Mouse (Mus musculus) heart, postnatal 0 days (tissue): ENCODE measurements around the gene Olfr525. TPM values are rescaled to one million over a fixed set of nuclear protein-coding genes. Genes with fewer than 3 reads are reported as not detected.

Experiments
- ATAC-seq: fragments of 200-750 bp; cut with Nextera tagmentation; 2 replicates; pipeline ENCODE4 v1.8.0; 2017; ENCODE audit warnings: low read depth, moderate number of reproducible peaks, moderate library complexity; ENCODE audit not compliant: insufficient read depth
- DNase-seq: peaks from one replicate; pipeline ENCODE4 v3.0.0-alpha.2; 2016; ENCODE audit warnings: low spot score
- H3K27ac ChIP-seq: fragments of 300-500 bp; sonication (generic); 2 replicates; pipeline ENCODE4 v1.5.1; 2014; ENCODE audit warnings: low read depth, mild to moderate bottlenecking
- H3K27me3 ChIP-seq: fragments of 300-500 bp; sonication (generic); 2 replicates; pipeline ENCODE4 v1.6.1; 2014; ENCODE audit warnings: low read length, mixed read lengths; ENCODE audit not compliant: control insufficient read depth, insufficient read depth
- H3K36me3 ChIP-seq: fragments of 300-500 bp; sonication (generic); replicated peaks from 2 replicates; pipeline ENCODE4 v1.6.1; 2014; ENCODE audit warnings: low read length, mixed read lengths; ENCODE audit not compliant: control insufficient read depth, insufficient read depth
- H3K4me1 ChIP-seq: fragments of 300-500 bp; sonication (generic); 2 replicates; pipeline ENCODE4 v1.6.1; 2014; ENCODE audit warnings: antibody characterized with exemption; ENCODE audit not compliant: control insufficient read depth, insufficient read depth
- H3K4me2 ChIP-seq: fragments of 300-500 bp; sonication (generic); 2 replicates; pipeline ENCODE4 v1.6.1; 2014; ENCODE audit warnings: low read depth, mild to moderate bottlenecking, low read length, moderate library complexity
- H3K4me3 ChIP-seq: fragments of 300-500 bp; sonication (generic); 2 replicates; pipeline ENCODE4 v1.5.1; 2014; ENCODE audit warnings: low read depth, low read length
- H3K9ac ChIP-seq: fragments of 300-500 bp; sonication (generic); replicated peaks from 2 replicates; pipeline ENCODE4 v1.6.1; 2014; ENCODE audit warnings: low read depth, low read length, mixed read lengths
- H3K9me3 ChIP-seq: fragments of 300-500 bp; sonication (generic); replicated peaks from 2 replicates; pipeline ENCODE4 v1.6.1; 2016; ENCODE audit warnings: low read length; ENCODE audit not compliant: control insufficient read depth
- CTCF ChIP-seq: IDR thresholded peaks from 2 replicates; pipeline ENCODE4 v1.5.1; 2016; ENCODE audit warnings: antibody characterized with exemption, control low read depth, low read depth
- EP300 ChIP-seq: IDR thresholded peaks from 2 replicates; pipeline ENCODE4 v1.6.1; 2016; ENCODE audit warnings: antibody characterized with exemption, low read depth
- WGBS: fragments of 180-500 bp; shearing (Covaris S2); extraction: QIAGEN DNeasy Blood & Tissue Kit; methylation state at CpG from one replicate; pipeline ENCODE4 v1.1.7; 2014; 5-methylcytosine and 5-hydroxymethylcytosine counted together
- polyA plus RNA-seq: library from polyadenylated mRNA; unstranded; fragments of >200 nt; fragmentation: Nextera tagmentation; extraction: Ambion mirVana; gene quantifications from 2 replicates; pipeline ENCODE4 v1.2.1, GENCODE M21; 2015
- total RNA-seq: library from RNA; depleted of rRNA; stranded (reverse); fragments of >200 nt; gene quantifications from 2 replicates; pipeline ENCODE4 v1.2.3, GENCODE M21; 2014; ENCODE audit warnings: low replicate concordance; rRNA removed

Gene Olfr525
- total RNA-seq (not detected in 2 replicates), polyA plus RNA-seq (not detected in 2 replicates)

DNA sequence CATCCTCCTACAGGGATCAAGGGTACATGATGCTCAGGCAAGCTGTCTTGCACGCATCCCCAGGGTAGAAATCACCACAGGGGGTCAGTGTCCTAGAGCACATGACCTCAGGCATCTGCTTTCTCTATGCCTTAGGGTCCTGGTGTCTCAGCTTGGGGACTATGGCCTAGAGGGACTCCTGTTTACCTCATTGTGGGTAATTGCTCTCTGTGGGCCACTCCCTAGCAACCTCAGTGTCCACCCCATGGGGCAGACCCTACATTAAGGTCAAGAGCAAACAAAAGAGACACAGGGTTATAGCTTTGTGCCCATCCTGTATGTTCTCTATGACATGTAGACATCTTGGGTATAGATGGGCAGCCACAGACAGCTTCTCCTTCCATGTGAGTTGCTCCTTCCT, at the start of gene Olfr525:
Gene Olfr525, plus strand, starts transcription at position 301 of the 400 bp plus-strand sequence.
- H3K9me3 ChIP-seq: no peaks in the 10 kb centered on the region
- DNase-seq (no peak), ATAC-seq (no peak)
- H3K9ac ChIP-seq: no peak within 1 kb of the TSS
- H3K36me3 ChIP-seq: no peaks in the 10 kb centered on the region
- TF ChIP-seq EP300 (no peak), CTCF (no peak)
- WGBS: 40% methylated on average over 1 of the region's 1 CpGs
- H3K4me1 ChIP-seq: no peaks in the 10 kb centered on the region
- H3K27me3 ChIP-seq: no peaks in the 10 kb centered on the region
- no peak within 1 kb of the TSS for H3K4me3 ChIP-seq
- H3K4me2 ChIP-seq: no peak within 1 kb of the TSS
- no peak within 1 kb of the TSS for H3K27ac ChIP-seq

DNA sequence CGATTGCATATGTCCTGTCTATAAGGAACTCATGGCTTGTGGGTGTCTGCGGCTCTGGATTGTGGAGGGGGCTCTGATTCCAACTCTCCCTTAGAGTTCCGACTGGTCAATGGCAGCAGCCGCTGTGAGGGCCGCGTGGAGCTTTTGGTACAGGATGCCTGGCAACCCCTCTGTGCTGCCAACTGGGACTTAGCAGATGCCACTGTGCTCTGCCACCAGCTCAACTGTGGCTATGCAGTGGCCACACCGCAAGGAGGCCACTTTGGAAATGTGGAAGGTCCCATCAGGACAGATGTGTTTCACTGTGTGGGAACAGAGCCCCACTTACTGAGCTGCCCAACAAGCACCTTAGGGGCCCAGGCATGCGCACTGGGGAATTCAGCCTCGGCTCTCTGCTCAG, 24.9 kb upstream of the Olfr525 start:
- Histone ChIP-seq H3K9me3 (0 out of 2 replicates have a peak, but pooled peaks cover 4% of the 10 kb centered on the region), H3K4me2 (no peak overlapping the region), H3K27me3 (no peaks in the 10 kb centered on the region), H3K27ac (no peak overlapping the region), H3K4me3 (no peak overlapping the region), H3K9ac (no peak overlapping the region), H3K4me1 (no peaks in the 10 kb centered on the region), H3K36me3 (no peaks in the 10 kb centered on the region)
- ATAC-seq: no peak
- 83% methylated on average over 9 of the region's 9 CpGs for WGBS
- DNase-seq: no peak
- no peak for TF ChIP-seq EP300
- no peak for TF ChIP-seq CTCF

DNA sequence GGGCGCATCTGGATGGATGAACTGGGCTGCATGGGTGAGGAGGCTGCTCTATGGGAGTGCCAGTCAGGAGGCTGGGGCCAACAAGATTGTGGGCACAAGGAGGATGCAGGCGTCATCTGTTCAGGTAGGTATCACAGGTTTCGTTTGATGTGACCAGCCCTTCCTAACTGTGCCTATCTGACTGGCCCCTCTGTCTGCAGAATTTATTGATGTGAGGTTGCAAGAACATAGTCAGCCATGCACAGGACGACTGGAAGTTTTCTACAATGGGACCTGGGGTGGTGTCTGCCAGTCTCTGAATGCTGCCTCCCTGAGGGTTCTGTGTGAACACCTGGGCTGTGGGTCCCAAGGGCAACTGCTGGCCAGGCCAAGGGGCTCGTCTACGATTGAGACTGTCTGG, 23.8 kb upstream of the Olfr525 start:
- no peak for TF ChIP-seq EP300
- no peak for TF ChIP-seq CTCF
- Histone ChIP-seq H3K36me3 (no peaks in the 10 kb centered on the region), H3K4me2 (no peak overlapping the region), H3K27me3 (no peaks in the 10 kb centered on the region), H3K27ac (no peak overlapping the region), H3K9me3 (0 out of 2 replicates have a peak, but pooled peaks cover 4% of the 10 kb centered on the region), H3K4me1 (no peaks in the 10 kb centered on the region), H3K4me3 (no peak overlapping the region), H3K9ac (no peak overlapping the region)
- ATAC-seq (no peak), DNase-seq (no peak)
- WGBS: 67% methylated on average over 6 of the region's 6 CpGs

DNA sequence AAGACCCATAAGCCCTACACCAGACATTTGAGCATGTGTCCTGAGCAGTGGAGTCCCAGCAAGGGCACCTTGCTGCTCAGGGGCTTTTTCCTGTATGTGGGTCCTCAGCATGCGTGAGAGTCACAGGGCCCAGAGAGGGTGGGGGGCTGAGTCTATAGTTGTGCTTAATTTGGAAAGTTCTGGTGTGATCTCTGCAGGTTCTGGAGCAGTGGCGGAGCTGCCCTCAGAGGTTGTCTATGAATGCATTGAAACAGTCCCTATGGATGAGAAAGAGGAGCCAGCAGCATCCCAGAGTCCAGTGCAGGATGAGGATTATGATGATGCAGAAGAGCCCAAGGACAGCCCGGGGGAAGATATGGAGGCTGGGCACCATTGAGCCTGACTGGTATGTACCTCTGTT, 21.2 kb upstream of the Olfr525 start:
- no peak for DNase-seq
- ATAC-seq: no peak
- TF ChIP-seq EP300 (no peak), CTCF (no peak)
- Histone ChIP-seq H3K27me3 (no peaks in the 10 kb centered on the region), H3K27ac (no peak overlapping the region), H3K4me2 (no peak overlapping the region), H3K9ac (no peak overlapping the region), H3K36me3 (no peaks in the 10 kb centered on the region), H3K4me1 (no peaks in the 10 kb centered on the region), H3K9me3 (0 out of 2 replicates have a peak, but pooled peaks cover 4% of the 10 kb centered on the region), H3K4me3 (no peak overlapping the region)
- 67% methylated on average over 3 of the region's 3 CpGs for WGBS

DNA sequence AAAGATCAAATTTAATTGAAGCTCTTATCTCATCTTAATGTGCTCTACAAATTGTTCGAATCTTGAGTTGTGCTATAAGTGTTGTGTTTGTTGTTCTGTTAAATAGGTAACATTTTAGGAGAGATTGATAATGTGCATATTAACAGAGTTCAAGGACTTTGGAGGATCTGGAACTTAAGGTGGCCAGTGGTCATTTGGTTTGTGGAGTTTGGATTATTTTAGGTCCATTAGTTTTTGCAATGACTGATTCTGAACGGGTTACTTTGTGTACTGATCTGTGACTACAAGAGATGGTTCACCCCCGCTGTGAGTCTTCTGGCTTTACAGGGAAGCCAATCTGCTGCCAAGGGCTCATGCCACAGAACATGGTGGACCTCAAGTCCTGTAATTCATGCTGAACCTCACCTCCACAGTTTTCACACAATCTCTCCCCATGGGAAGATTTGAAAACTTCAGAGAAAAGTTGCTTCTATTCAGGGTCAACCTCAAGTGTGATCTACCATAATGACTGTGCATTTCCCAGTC, 735 bp upstream of the Olfr525 start:
- DNase-seq (no peak), ATAC-seq (no peak)
- H3K4me2 ChIP-seq: no peak overlapping the region
- H3K27me3 ChIP-seq: no peaks in the 10 kb centered on the region
- H3K27ac ChIP-seq: no peak overlapping the region
- no peaks in the 10 kb centered on the region for H3K4me1 ChIP-seq
- no peak for TF ChIP-seq EP300
- no peak for TF ChIP-seq CTCF
- no peaks in the 10 kb centered on the region for H3K36me3 ChIP-seq
- no peaks in the 10 kb centered on the region for H3K9me3 ChIP-seq
- no peak overlapping the region for H3K4me3 ChIP-seq
- no peak overlapping the region for H3K9ac ChIP-seq
- 78% methylated on average over 3 of the region's 3 CpGs for WGBS

DNA sequence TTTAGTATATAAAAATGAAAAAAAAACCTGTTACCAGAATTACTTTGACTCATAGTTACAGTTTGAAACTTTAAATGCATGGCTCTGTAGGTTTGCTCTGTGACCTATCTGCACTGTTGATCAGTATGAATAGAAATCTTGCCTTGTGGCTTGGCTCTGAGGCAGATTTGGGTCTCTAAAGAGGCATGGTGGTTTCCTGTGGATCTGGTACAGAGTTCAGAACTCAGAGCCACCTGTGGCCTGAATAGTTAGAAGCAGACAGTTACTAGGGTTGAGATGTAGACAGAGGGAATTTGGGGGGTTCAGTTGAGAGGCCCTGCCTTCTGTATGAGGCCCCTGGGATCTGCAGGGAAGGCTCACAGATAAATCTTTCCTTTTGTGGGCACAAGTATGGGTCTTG, 477 bp downstream of the Olfr525 start:
- H3K4me3 ChIP-seq: no peak overlapping the region
- no peak overlapping the region for H3K27ac ChIP-seq
- no peak overlapping the region for H3K4me2 ChIP-seq
- no peak overlapping the region for H3K9ac ChIP-seq
- no peaks in the 10 kb centered on the region for H3K4me1 ChIP-seq
- DNase-seq: no peak
- no peaks in the 10 kb centered on the region for H3K36me3 ChIP-seq
- TF ChIP-seq EP300: no peak
- ATAC-seq: no peak
- no peaks in the 10 kb centered on the region for H3K9me3 ChIP-seq
- no peaks in the 10 kb centered on the region for H3K27me3 ChIP-seq
